Mouse (Mus musculus) hindbrain, embryonic 12.5 days (tissue): ENCODE results near the gene Ctcf. TPM values are rescaled to one million over a fixed set of nuclear protein-coding genes. Genes with fewer than 3 reads are reported as not detected.

ENCODE experiments used
- ATAC-seq: fragments of 200-750 bp; cut with Nextera tagmentation; 2 replicates; pipeline ENCODE4 v1.8.0; 2017; ENCODE audit warnings: moderate TSS enrichment; ENCODE audit not compliant: low FRiP score
- H3K27ac ChIP-seq: fragments of 300-500 bp; sonication (generic); 2 replicates; pipeline ENCODE4 v1.5.1; 2016; ENCODE audit warnings: mild to moderate bottlenecking
- H3K27me3 ChIP-seq: fragments of 300-500 bp; sonication (generic); 2 replicates; pipeline ENCODE4 v1.6.1; 2016; ENCODE audit warnings: mild to moderate bottlenecking
- H3K36me3 ChIP-seq: fragments of 300-500 bp; sonication (generic); 2 replicates; pipeline ENCODE4 v1.6.1; 2016; ENCODE audit warnings: mild to moderate bottlenecking
- H3K4me1 ChIP-seq: fragments of 300-500 bp; sonication (generic); 2 replicates; pipeline ENCODE4 v1.6.1; 2016
- H3K4me2 ChIP-seq: fragments of 300-500 bp; sonication (generic); replicated peaks from 2 replicates; pipeline ENCODE4 v1.6.1; 2016; ENCODE audit warnings: mild to moderate bottlenecking
- H3K4me3 ChIP-seq: fragments of 300-500 bp; sonication (generic); 2 replicates; pipeline ENCODE4 v1.5.1; 2016; ENCODE audit warnings: mild to moderate bottlenecking
- H3K9ac ChIP-seq: fragments of 300-500 bp; sonication (generic); 2 replicates; pipeline ENCODE4 v1.6.1; 2016; ENCODE audit warnings: mild to moderate bottlenecking, moderate library complexity
- H3K9me3 ChIP-seq: fragments of 300-500 bp; sonication (generic); replicated peaks from 2 replicates; pipeline ENCODE4 v1.6.1; 2016; ENCODE audit warnings: mild to moderate bottlenecking
- WGBS: fragments of 180-500 bp; shearing (Covaris S2); methylation state at CpG from one replicate; pipeline ENCODE4 v1.1.7; 2016; 5-methylcytosine and 5-hydroxymethylcytosine counted together
- polyA plus RNA-seq: library from polyadenylated mRNA; unstranded; fragments of >200 nt; fragmentation: Nextera tagmentation; extraction: Ambion mirVana; gene quantifications from 2 replicates; pipeline ENCODE4 v1.2.1, GENCODE M21; 2016

Ctcf gene
- polyA plus RNA-seq, 1 experiment from 2014 or later: 139 TPM

GRCm38 (mm10) chr8:105618892-105619591 lies 17.3 kb upstream of the Ctcf start:
- no peak overlapping the region for H3K27ac ChIP-seq
- H3K36me3 ChIP-seq: peaks cover 76% of the 10 kb centered on the region
- no peak for ATAC-seq
- no peaks in the 10 kb centered on the region for H3K9me3 ChIP-seq
- 94% methylated on average over 19 of the region's 19 CpGs for WGBS
- H3K4me2 ChIP-seq: no peak overlapping the region
- H3K27me3 ChIP-seq: peaks cover 18% of the 10 kb centered on the region
- H3K4me1 ChIP-seq: peaks cover 33% of the 10 kb centered on the region
- H3K9ac ChIP-seq: no peak overlapping the region
- no peak overlapping the region for H3K4me3 ChIP-seq

- 92% methylated on average over 19 of the region's 19 CpGs for WGBS
- Histone ChIP-seq H3K4me2 (no peak overlapping the region), H3K27me3 (peaks cover 8% of the 10 kb centered on the region; the same call in 1 of the 2 replicates), H3K9ac (no peak overlapping the region), H3K4me3 (no peak overlapping the region), H3K9me3 (no peaks in the 10 kb centered on the region), H3K27ac (no peak overlapping the region), H3K36me3 (peaks cover 71% of the 10 kb centered on the region), H3K4me1 (peaks cover 34% of the 10 kb centered on the region)
- no peak for ATAC-seq
These were observed 16.2 kb upstream of the Ctcf start for GRCm38 (mm10) chr8:105620211-105620610.

- Histone ChIP-seq H3K4me2 (no peak overlapping the region), H3K4me1 (peaks cover 42% of the 10 kb centered on the region), H3K9me3 (no peaks in the 10 kb centered on the region), H3K27me3 (no peaks in the 10 kb centered on the region), H3K36me3 (peaks cover 62% of the 10 kb centered on the region), H3K27ac (peak overlapping the region; percentile 80; the same call in 1 of the 2 replicates), H3K9ac (no peak overlapping the region), H3K4me3 (no peak overlapping the region)
- 92% methylated on average over 21 of the region's 21 CpGs for WGBS
- ATAC-seq: no peak
These were observed 15.2 kb upstream of the Ctcf start for GRCm38 (mm10) chr8:105620946-105621720.

GRCm38 (mm10) chr8:105621841-105622240 lies 14.5 kb upstream of the Ctcf start:
- WGBS: 63% methylated on average over 4 of the region's 4 CpGs
- H3K9ac ChIP-seq: no peak overlapping the region
- H3K27ac ChIP-seq: peak overlapping the region; percentile 80
- peaks cover 44% of the 10 kb centered on the region for H3K4me1 ChIP-seq
- 0 out of 2 replicates have a peak overlapping the region, but pooled peaks have one; percentile 4 for H3K4me3 ChIP-seq
- no peaks in the 10 kb centered on the region for H3K9me3 ChIP-seq
- H3K27me3 ChIP-seq: no peaks in the 10 kb centered on the region
- H3K4me2 ChIP-seq: no peak overlapping the region
- peak; percentile 24; the same call in 1 of the 2 replicates for ATAC-seq
- peaks cover 55% of the 10 kb centered on the region for H3K36me3 ChIP-seq

GRCm38 (mm10) chr8:105622421-105622920 lies 13.9 kb upstream of the Ctcf start:
- WGBS: 6% methylated on average over 8 of the region's 8 CpGs
- no peaks in the 10 kb centered on the region for H3K27me3 ChIP-seq
- ATAC-seq: peak; percentile 78
- no peak overlapping the region for H3K4me2 ChIP-seq
- H3K9ac ChIP-seq: 0 out of 2 replicates have a peak overlapping the region, but pooled peaks have one; percentile 39
- H3K9me3 ChIP-seq: no peaks in the 10 kb centered on the region
- H3K4me1 ChIP-seq: peaks cover 44% of the 10 kb centered on the region
- peak overlapping the region; percentile 80 for H3K27ac ChIP-seq
- peaks cover 48% of the 10 kb centered on the region for H3K36me3 ChIP-seq
- H3K4me3 ChIP-seq: 0 out of 2 replicates have a peak overlapping the region, but pooled peaks have one; percentile 4

- Histone ChIP-seq H3K27me3 (no peaks in the 10 kb centered on the region), H3K9me3 (no peaks in the 10 kb centered on the region), H3K4me3 (no peak overlapping the region), H3K4me1 (peaks cover 44% of the 10 kb centered on the region), H3K4me2 (no peak overlapping the region; the same call in 1 of the 2 replicates), H3K27ac (0 out of 2 replicates have a peak overlapping the region, but pooled peaks have one; percentile 14), H3K36me3 (peaks cover 42% of the 10 kb centered on the region), H3K9ac (peak overlapping the region; percentile 23; the same call in 1 of the 2 replicates)
- 26% methylated on average over 5 of the region's 5 CpGs for WGBS
- no peak for ATAC-seq
These were observed 13.2 kb upstream of the Ctcf start for GRCm38 (mm10) chr8:105623118-105623517.

- Histone ChIP-seq H3K27ac (peak overlapping the region; percentile 14; the same call in 1 of the 2 replicates), H3K4me2 (no peak overlapping the region; the same call in 1 of the 2 replicates), H3K36me3 (peaks cover 35% of the 10 kb centered on the region), H3K4me1 (peaks cover 44% of the 10 kb centered on the region), H3K9me3 (no peaks in the 10 kb centered on the region), H3K27me3 (no peaks in the 10 kb centered on the region), H3K4me3 (no peak overlapping the region), H3K9ac (0 out of 2 replicates have a peak overlapping the region, but pooled peaks have one; percentile 5)
- 51% methylated on average over 7 of the region's 7 CpGs for WGBS
- ATAC-seq: no peak
These were observed 12.6 kb upstream of the Ctcf start for GRCm38 (mm10) chr8:105623679-105624245.

- Histone ChIP-seq H3K4me3 (no peak overlapping the region), H3K4me2 (no peak overlapping the region), H3K4me1 (peaks cover 44% of the 10 kb centered on the region), H3K27ac (no peak overlapping the region), H3K27me3 (no peaks in the 10 kb centered on the region), H3K9me3 (no peaks in the 10 kb centered on the region), H3K9ac (no peak overlapping the region), H3K36me3 (peaks cover 29% of the 10 kb centered on the region)
- no peak for ATAC-seq
- 52% methylated on average over 3 of the region's 3 CpGs for WGBS
These were observed 12.0 kb upstream of the Ctcf start for GRCm38 (mm10) chr8:105624401-105624800.

- Histone ChIP-seq H3K9me3 (no peaks in the 10 kb centered on the region), H3K4me2 (no peak overlapping the region), H3K9ac (no peak overlapping the region), H3K36me3 (peaks cover 25% of the 10 kb centered on the region), H3K4me3 (no peak overlapping the region), H3K4me1 (peaks cover 44% of the 10 kb centered on the region), H3K27ac (no peak overlapping the region), H3K27me3 (no peaks in the 10 kb centered on the region)
- no peak for ATAC-seq
- WGBS: 68% methylated on average over 1 of the region's 1 CpGs
These were observed 11.5 kb upstream of the Ctcf start for GRCm38 (mm10) chr8:105624831-105625230.

- 0 out of 2 replicates have a peak, but pooled peaks have one; percentile 23 for ATAC-seq
These were observed 10.3 kb upstream of the Ctcf start for GRCm38 (mm10) chr8:105626086-105626485.

GRCm38 (mm10) chr8:105629337-105629736 lies 7.0 kb upstream of the Ctcf start:
- no peaks in the 10 kb centered on the region for H3K36me3 ChIP-seq
- WGBS: 92% methylated on average over 4 of the region's 4 CpGs
- no peak for ATAC-seq
- no peaks in the 10 kb centered on the region for H3K27me3 ChIP-seq
- no peak overlapping the region for H3K4me2 ChIP-seq
- peaks cover 15% of the 10 kb centered on the region for H3K4me1 ChIP-seq
- no peak overlapping the region for H3K9ac ChIP-seq
- H3K4me3 ChIP-seq: no peak overlapping the region
- no peaks in the 10 kb centered on the region for H3K9me3 ChIP-seq
- no peak overlapping the region for H3K27ac ChIP-seq

More at GRCm38 (mm10) chr8:105626086-105626485, 10.3 kb upstream of the Ctcf start:
- H3K36me3 ChIP-seq: peaks cover 12% of the 10 kb centered on the region; the same call in 1 of the 2 replicates
- no peak overlapping the region for H3K4me2 ChIP-seq
- peaks cover 44% of the 10 kb centered on the region for H3K4me1 ChIP-seq
- H3K9me3 ChIP-seq: no peaks in the 10 kb centered on the region
- H3K4me3 ChIP-seq: no peak overlapping the region
- 77% methylated on average over 1 of the region's 1 CpGs for WGBS
- no peaks in the 10 kb centered on the region for H3K27me3 ChIP-seq
- H3K27ac ChIP-seq: 0 out of 2 replicates have a peak overlapping the region, but pooled peaks have one; percentile 44
- H3K9ac ChIP-seq: no peak overlapping the region
